Mouse (Mus musculus) urinary bladder, adult 18-20 months (tissue): ENCODE data around the gene Chn2.

ENCODE experiments used
- DNase-seq, 2 experiments: peaks; one replicate each; pipeline ENCODE4 v3.0.0; 2022; ENCODE audit warnings: low spot score in 2 of 2, mixed read lengths in 2 of 2

The Chn2 gene

DNA sequence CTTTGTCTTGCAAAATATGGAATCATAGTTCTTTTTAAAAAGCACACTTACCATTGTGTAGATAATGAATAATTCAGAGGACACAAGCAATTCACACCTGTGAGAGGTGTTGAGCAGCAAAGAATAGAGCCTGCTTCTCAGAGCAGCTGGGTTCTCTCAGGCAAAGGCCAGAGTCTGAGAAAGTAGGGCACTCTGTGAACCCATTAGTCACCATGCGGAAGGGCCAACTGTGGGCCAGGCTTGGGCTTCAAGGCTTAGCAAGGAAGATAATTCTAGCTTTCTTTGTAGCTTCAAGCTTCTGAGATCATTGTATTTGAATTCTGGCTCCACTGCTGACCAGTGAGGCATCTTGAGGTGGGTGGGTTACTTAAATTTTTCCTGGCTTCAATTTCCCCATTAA, 2.8 kb downstream of the Chn2 start:
- DNase-seq, result peak in 1 of 2 experiments; percentile 45

DNA sequence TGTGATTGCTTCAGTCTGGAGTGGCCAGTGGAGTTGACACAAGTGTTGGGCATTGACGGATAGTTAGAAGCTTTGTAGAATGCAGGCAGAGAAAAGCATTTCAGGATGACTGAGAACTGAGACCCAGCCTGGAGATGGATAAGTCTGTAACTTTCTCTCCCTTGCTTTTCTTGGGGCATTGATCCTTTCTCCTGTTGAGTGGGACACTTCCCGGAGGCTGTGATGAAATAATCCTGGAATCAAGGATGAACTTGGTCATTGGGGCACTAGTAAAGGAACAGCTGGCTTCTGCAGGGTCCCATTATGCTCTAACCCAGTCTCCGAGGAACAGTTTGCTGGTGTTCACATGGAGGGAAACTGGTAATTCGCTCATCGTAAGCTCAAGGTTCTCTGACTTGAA, 4.2 kb downstream of the Chn2 start:
- DNase-seq, result no peak

GRCm38 (mm10) chr6:54045748-54046721, 6.7 kb downstream of the Chn2 start:
- DNase-seq, result no peak

- DNase-seq, result no peak
Observed at GRCm38 (mm10) chr6:54046884-54047747, 7.8 kb downstream of the Chn2 start.

- DNase-seq, result no peak
Observed at GRCm38 (mm10) chr6:54048768-54049167, 9.4 kb downstream of the Chn2 start.

- DNase-seq, result no peak
Observed at GRCm38 (mm10) chr6:54051173-54051572, 11.8 kb downstream of the Chn2 start.

- DNase-seq, result no peak
Observed at GRCm38 (mm10) chr6:54052124-54052523, 12.8 kb downstream of the Chn2 start.

GRCm38 (mm10) chr6:54052666-54053065, 13.3 kb downstream of the Chn2 start:
- DNase-seq, result no peak

DNA sequence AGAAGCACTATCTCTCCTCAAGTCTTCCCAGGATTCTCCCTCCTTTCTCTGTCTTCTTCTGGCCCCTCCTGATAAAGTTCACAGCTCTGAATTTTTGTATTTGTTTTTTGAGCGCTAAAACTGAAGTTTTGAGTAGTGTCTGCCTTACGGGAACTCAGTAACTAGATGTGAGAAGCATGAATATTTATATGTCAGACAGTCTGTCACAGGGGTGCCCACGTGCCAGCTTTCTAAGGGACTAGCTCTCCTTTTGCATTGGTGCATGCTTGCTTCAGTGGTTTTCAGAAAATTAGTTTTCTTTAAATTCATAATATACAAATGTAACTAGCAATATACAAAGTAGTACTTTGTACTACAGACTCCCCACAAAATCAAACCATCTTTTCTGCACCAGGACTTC, 14.0 kb downstream of the Chn2 start:
- DNase-seq, result no peak

DNA sequence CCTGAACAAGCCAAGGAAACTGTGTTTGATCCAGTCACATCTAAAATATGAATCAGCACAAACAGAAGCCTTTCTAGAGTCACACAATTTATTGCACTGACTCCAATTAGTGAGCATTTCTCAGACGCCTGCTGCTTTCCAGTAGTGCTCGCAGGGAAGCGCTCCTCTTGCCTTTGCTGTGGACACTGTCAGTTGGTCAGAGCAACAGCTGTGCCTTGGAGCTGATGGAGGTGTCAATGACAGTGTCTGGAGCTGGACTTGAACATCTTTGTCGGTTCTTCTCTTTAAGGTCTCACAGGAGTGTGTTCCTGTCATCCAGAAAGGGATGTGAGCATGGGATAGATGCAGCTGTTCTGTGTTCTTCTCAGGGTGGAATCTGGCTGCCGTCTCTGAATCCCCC, 16.0 kb downstream of the Chn2 start:
- no peak for DNase-seq

GRCm38 (mm10) chr6:54056548-54057532, 17.5 kb downstream of the Chn2 start:
- no peak for DNase-seq

GRCm38 (mm10) chr6:54057661-54058060, 18.3 kb downstream of the Chn2 start:
- DNase-seq, result no peak

GRCm38 (mm10) chr6:54058837-54059236, 19.5 kb downstream of the Chn2 start:
- DNase-seq, result no peak

- no peak for DNase-seq
Observed at GRCm38 (mm10) chr6:54060258-54060657, 20.9 kb downstream of the Chn2 start.

GRCm38 (mm10) chr6:54061375-54061774, 22.0 kb downstream of the Chn2 start:
- no peak for DNase-seq

DNA sequence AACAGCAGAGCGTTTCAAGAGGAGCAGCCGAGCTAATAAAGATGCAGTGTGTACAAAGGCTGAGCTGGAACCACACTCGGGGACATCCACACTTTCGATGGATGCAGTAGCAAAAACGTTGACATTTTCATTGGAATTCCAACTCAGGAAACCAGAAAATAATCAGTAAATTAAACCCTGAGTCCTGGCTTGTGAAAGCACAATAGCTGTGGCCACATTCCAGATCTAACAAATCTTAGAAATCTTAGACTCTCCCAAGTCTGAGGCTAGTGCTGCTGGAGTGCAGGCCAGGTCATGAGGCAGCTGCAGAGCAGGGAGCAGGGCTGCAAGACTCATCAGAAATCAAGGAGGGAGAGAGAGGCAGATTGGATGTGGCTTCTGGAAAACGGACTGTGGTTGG, 24.5 kb downstream of the Chn2 start:
- no peak for DNase-seq

DNA sequence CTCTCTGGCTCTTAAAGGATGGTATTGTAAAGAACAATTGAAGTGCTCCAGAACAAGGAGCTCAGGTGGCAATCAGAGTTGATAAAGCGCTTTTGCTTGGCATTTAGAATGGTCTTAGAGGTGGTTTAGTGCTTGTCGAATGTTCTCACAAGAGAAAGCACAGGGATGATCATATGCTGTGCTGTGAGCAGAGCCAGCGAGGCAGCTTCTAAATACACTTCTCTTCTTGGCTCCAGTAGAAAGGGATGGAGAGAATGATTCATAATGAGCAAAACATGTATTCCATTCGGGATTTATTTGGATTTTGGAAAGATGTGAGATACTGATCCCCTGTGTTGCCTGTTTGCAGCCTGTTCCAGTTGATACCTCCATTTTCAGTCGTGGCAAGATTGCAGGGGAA, 28.0 kb downstream of the Chn2 start:
- no peak for DNase-seq

- no peak for DNase-seq
Observed at GRCm38 (mm10) chr6:54068882-54069281, 29.5 kb downstream of the Chn2 start.

- no peak for DNase-seq
Observed at GRCm38 (mm10) chr6:54070736-54071135, 31.4 kb downstream of the Chn2 start.

GRCm38 (mm10) chr6:54071478-54071877, 32.1 kb downstream of the Chn2 start:
- DNase-seq, result no peak

GRCm38 (mm10) chr6:54074454-54074853, 35.1 kb downstream of the Chn2 start:
- DNase-seq, result no peak
